Mouse (Mus musculus) hindbrain, embryonic 11.5 days (tissue): ENCODE measurements around the gene Ccdc33. TPM values are rescaled to one million over a fixed set of nuclear protein-coding genes. Genes with fewer than 3 reads are reported as not detected.

ENCODE experiments used
- polyA plus RNA-seq: library from polyadenylated mRNA; unstranded; fragments of >200 nt; fragmentation: Nextera tagmentation; extraction: Ambion mirVana; gene quantifications from 2 replicates; pipeline ENCODE4 v1.2.1, GENCODE M21; 2014

Ccdc33 gene
- polyA plus RNA-seq, 1 experiment from 2014 or later, result 0.99 TPM

Other genes with a start within 250 kb of the Ccdc33 start
- 121 and 122 TPM in 2 replicates for gene Ubl7, start 207.8 kb downstream of the Ccdc33 start, polyA plus RNA-seq
- 2.0 and 3.6 TPM in 2 replicates for gene Sema7a, start 178.7 kb downstream of the Ccdc33 start, polyA plus RNA-seq
- gene Cyp11a1, start 112.4 kb downstream of the Ccdc33 start, polyA plus RNA-seq, result not detected in 2 replicates
- gene Stra6, start 55.0 kb downstream of the Ccdc33 start, polyA plus RNA-seq, result 8.2 and 12.7 TPM in 2 replicates
- 15.5 and 16.7 TPM in 2 replicates for gene Islr, start 85.5 kb upstream of the Ccdc33 start, polyA plus RNA-seq
- gene Islr2, start 85.5 kb upstream of the Ccdc33 start, polyA plus RNA-seq, result 5.5 and 6.7 TPM in 2 replicates
- gene Pml, start 131.0 kb upstream of the Ccdc33 start, polyA plus RNA-seq, result 6.4 and 8.3 TPM in 2 replicates
- 31.2 and 35.7 TPM in 2 replicates for gene Stoml1, start 134.3 kb upstream of the Ccdc33 start, polyA plus RNA-seq
- gene Loxl1, start 194.4 kb upstream of the Ccdc33 start, polyA plus RNA-seq, result 11.0 and 11.9 TPM in 2 replicates